Mouse (Mus musculus): ENCODE data around the gene Cd40.

DNA sequence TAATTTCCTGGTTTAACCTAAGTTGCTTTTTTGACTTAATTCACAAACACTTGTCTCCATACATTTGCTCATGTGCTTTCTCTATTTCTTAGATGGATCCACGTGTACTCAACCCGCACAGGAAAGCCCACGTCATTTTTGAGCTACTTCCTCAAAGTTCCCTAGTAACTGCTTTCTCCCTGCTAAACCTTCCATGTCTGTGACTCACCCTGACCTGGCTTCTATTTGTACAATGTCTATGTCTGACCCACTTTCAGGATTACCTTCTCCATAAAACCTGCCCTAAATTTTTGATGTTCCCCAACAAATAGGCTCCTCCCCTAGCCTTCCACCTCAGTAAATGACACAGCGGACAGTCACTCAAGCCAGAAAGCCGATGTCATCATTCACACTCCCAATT is 40.5 kb upstream of the Cd40 start:
- TF ChIP-seq MYOG (IDR thresholded peaks at IDR 0.05; ENCODE audit: control insufficient read depth in 1 of 3, insufficient read depth in 1 of 3, insufficient read length in 2 of 3, low read depth in 2 of 3) (no peak), MYOD1 (IDR thresholded peaks at IDR 0.05; ENCODE audit: control insufficient read depth in 1 of 3, insufficient read length in 2 of 3, low read depth in 2 of 3) (no peak), POLR2A (IDR thresholded peaks at IDR 0.05; ENCODE audit: insufficient read length, low read depth) (no peak), USF1 (IDR thresholded peaks at IDR 0.05; ENCODE audit: low read depth) (no peak), SRF (IDR thresholded peaks at IDR 0.05; ENCODE audit: control insufficient read depth, insufficient read length, low read depth) (no peak), TCF12 (IDR thresholded peaks at IDR 0.05; ENCODE audit: insufficient read depth, poor library complexity, severe bottlenecking) (no peak), CEBPB (IDR thresholded peaks at IDR 0.05; ENCODE audit: insufficient read depth, poor library complexity, severe bottlenecking) (no peak), MAX (IDR thresholded peaks at IDR 0.05; ENCODE audit: low read depth) (no peak), E2F4 (IDR thresholded peaks at IDR 0.05; ENCODE audit: insufficient read depth) (no peak), POLR2AphosphoS2 (IDR thresholded peaks at IDR 0.05; ENCODE audit: insufficient read length, low read depth) (no peak), REST (IDR thresholded peaks at IDR 0.05; ENCODE audit: insufficient read depth, insufficient read length) (no peak), TCF3 (IDR thresholded peaks at IDR 0.05; ENCODE audit: insufficient read length, low read depth) (no peak)
